Mouse (Mus musculus) midbrain, embryonic 15.5 days (tissue): Measurements from ENCODE around the gene Arhgap10. TPM values are rescaled to one million over a fixed set of nuclear protein-coding genes. Genes with fewer than 3 reads are reported as not detected.

Source experiments
- polyA plus RNA-seq: library from polyadenylated mRNA; unstranded; fragments of >200 nt; fragmentation: Nextera tagmentation; extraction: Ambion mirVana; gene quantifications from 2 replicates; pipeline ENCODE4 v1.2.1, GENCODE M21; 2015

The Arhgap10 gene
- polyA plus RNA-seq, 1 experiment from 2014 or later: 3.3 TPM

Other genes with a start within 250 kb of the Arhgap10 start
- 24.4 and 29.1 TPM in 2 replicates for gene Prmt9, start 31.4 kb upstream of the Arhgap10 start, polyA plus RNA-seq
- 61.5 and 65.6 TPM in 2 replicates for gene Tmem184c, start 92.7 kb upstream of the Arhgap10 start, polyA plus RNA-seq
- 6.1 and 6.4 TPM in 2 replicates for gene Ednra, start 206.5 kb upstream of the Arhgap10 start, polyA plus RNA-seq